Mouse (Mus musculus) granulocyte monocyte progenitor cell, adult 5-6 weeks (primary cell): Measurements from ENCODE around the gene Tenm3. TPM values are rescaled to one million over a fixed set of nuclear protein-coding genes. Genes with fewer than 3 reads are reported as not detected.

Experiments
- ATAC-seq: replicated peaks from 2 replicates; pipeline ENCODE4 v1.8.0; 2016; ENCODE audit warnings: mild to moderate bottlenecking, moderate TSS enrichment, inconsistent platforms; ENCODE audit not compliant: poor library complexity, severe bottlenecking
- total RNA-seq, 2 experiments: library from RNA; stranded (forward) in 1 of 2; stranded (reverse) in 1 of 2; fragments of 200-712, 200-1000 nt in 1 of 2; fragments of >200 nt in 1 of 2; fragmentation: Nextera tagmentation in 1 of 2; gene quantifications; 2 replicates each; pipeline ENCODE4 v1.2.3; 2014 to 2017

Gene Tenm3
- total RNA-seq, 2 experiments from 2014 or later, result not detected

GRCm38 (mm10) chr8:48309191-48309987 is 534.4 kb downstream of the Tenm3 start:
- ATAC-seq, result no peak

- ATAC-seq, result no peak
These were observed 539.5 kb downstream of the Tenm3 start for GRCm38 (mm10) chr8:48304224-48304623.

- no peak; the same call in 1 of the 2 replicates for ATAC-seq
These were observed 543.1 kb downstream of the Tenm3 start for GRCm38 (mm10) chr8:48300613-48301037.

GRCm38 (mm10) chr8:48300061-48300460 is 543.7 kb downstream of the Tenm3 start:
- ATAC-seq, result no peak

- ATAC-seq, result no peak
These were observed 544.4 kb downstream of the Tenm3 start for GRCm38 (mm10) chr8:48299341-48299740.

GRCm38 (mm10) chr8:48296371-48296770 is 547.4 kb downstream of the Tenm3 start:
- ATAC-seq, result no peak

GRCm38 (mm10) chr8:48295558-48295957 is 548.2 kb downstream of the Tenm3 start:
- no peak for ATAC-seq

GRCm38 (mm10) chr8:48293797-48294196 is 550.0 kb downstream of the Tenm3 start:
- no peak for ATAC-seq

- ATAC-seq, result no peak
These were observed 558.3 kb downstream of the Tenm3 start for GRCm38 (mm10) chr8:48285432-48285831.

GRCm38 (mm10) chr8:48281855-48282254 is 561.9 kb downstream of the Tenm3 start:
- no peak for ATAC-seq

- no peak for ATAC-seq
These were observed 564.4 kb downstream of the Tenm3 start for GRCm38 (mm10) chr8:48279360-48279759.

- ATAC-seq, result no peak
These were observed 565.6 kb downstream of the Tenm3 start for GRCm38 (mm10) chr8:48277986-48278635.

GRCm38 (mm10) chr8:48275066-48275465 is 568.7 kb downstream of the Tenm3 start:
- no peak for ATAC-seq

- no peak for ATAC-seq
These were observed 569.2 kb downstream of the Tenm3 start for GRCm38 (mm10) chr8:48274566-48274965.

- ATAC-seq, result no peak
These were observed 575.1 kb downstream of the Tenm3 start for GRCm38 (mm10) chr8:48268638-48269037.

- no peak for ATAC-seq
These were observed 583.5 kb downstream of the Tenm3 start for GRCm38 (mm10) chr8:48260265-48260664.

- no peak for ATAC-seq
These were observed 583.9 kb downstream of the Tenm3 start for GRCm38 (mm10) chr8:48259832-48260231.

- ATAC-seq, result no peak
These were observed 599.9 kb downstream of the Tenm3 start for GRCm38 (mm10) chr8:48243876-48244275.

- no peak for ATAC-seq
These were observed 602.7 kb downstream of the Tenm3 start for GRCm38 (mm10) chr8:48240917-48241531.

- ATAC-seq, result no peak
These were observed 606.8 kb downstream of the Tenm3 start for GRCm38 (mm10) chr8:48236968-48237367.

GRCm38 (mm10) chr8:48232927-48233326 is 610.8 kb downstream of the Tenm3 start:
- ATAC-seq, result no peak
